In the genomic region with DNA sequence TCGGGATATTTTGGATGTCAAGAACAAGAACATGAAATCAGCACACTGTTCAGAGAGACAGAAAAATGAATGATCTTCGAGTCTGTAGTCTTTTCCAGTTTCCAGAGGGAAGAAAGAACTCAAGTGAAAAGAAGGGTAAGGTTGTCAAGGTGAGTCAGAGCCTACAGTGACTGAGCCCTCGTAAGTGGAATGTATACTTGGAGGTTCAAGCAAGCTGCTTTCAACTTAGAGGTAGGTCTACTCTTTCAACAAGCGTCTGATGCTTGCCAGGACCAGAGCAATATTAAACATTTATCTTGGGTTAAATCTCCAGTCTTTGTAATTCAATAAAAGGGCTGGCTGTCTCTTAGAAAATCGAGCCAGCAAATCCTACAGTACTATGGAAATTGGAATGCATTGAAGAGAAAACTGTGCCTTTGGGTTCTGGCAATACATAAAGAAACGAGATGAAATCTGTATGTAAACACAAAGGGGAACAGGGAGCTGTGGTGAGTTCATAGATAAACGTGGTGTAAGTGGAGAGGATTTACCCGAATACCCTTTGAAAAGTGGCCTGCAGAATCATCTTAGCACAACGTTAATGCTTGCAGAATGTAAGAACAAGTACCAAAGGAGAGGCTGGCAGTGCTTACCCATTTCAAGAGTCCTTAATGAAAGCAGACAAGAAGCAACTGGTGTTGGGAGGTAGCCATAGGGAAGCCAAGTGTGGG, we compare ENCODE assay signal across 17 mouse cellular contexts.
DNase-seq lines count a peak whose midpoint lies in the region; ATAC-seq and TF ChIP-seq lines count a peak whose summit lies in the region.
"Had no signal": no experiment of that assay in that cellular context is flagged by ENCODE, and none has a peak within 500 bp of the region (broad histone marks: within the 10 kb centered on the region; RNA-seq: fewer than 3 reads in every experiment).

No protein-coding gene starts in this region.

- WGBS in heart, adult 2 months: 51% methylated on average over 9 of the region's 9 CpGs
- WGBS in heart, embryonic 10.5 days: 58% methylated on average over 9 of the region's 9 CpGs
- WGBS in lung, embryonic 15.5 days: 28% methylated on average over 9 of the region's 9 CpGs
- 41% methylated on average over 9 of the region's 9 CpGs for WGBS in lung, adult 2 months
- 30% methylated on average over 9 of the region's 9 CpGs for WGBS in lung, postnatal 0 days

- no peak overlapping the region for H3K4me3 ChIP-seq in heart, adult 2 months
- no peak overlapping the region for H3K4me3 ChIP-seq in heart, embryonic 10.5 days
- no peak overlapping the region for H3K4me3 ChIP-seq in lung, embryonic 15.5 days
- H3K4me3 ChIP-seq in lung, adult 2 months (replicated peaks; ENCODE audit: extremely low read depth, low read depth, low read length): no peak overlapping the region
- no peak overlapping the region for H3K4me3 ChIP-seq in lung, postnatal 0 days (ENCODE audit: low read depth, low read length)
- H3K4me3 ChIP-seq: forebrain, embryonic 13.5 days; megakaryocyte, embryonic 14.5 days; neural tube, embryonic 13.5 days had no signal

- no peaks in the 10 kb centered on the region for H3K4me1 ChIP-seq in heart, adult 2 months (ENCODE audit: control insufficient read depth, insufficient read depth, low read length)
- no peaks in the 10 kb centered on the region for H3K4me1 ChIP-seq in heart, embryonic 10.5 days
- H3K4me1 ChIP-seq in lung, embryonic 15.5 days: peaks cover 13% of the 10 kb centered on the region
- H3K4me1 ChIP-seq in lung, adult 2 months (ENCODE audit: control insufficient read depth, insufficient read depth, low read length): peaks cover 3% of the 10 kb centered on the region; the same call in 1 of the 2 replicates
- peaks cover 5% of the 10 kb centered on the region; the same call in 1 of the 2 replicates for H3K4me1 ChIP-seq in lung, postnatal 0 days (ENCODE audit: insufficient read depth, low read depth, low read length)
- H3K4me1 ChIP-seq: megakaryocyte, embryonic 14.5 days; neural tube, embryonic 13.5 days had no signal

- intact Hi-C loops in heart, adult 2 months (cut with DNase I): no loop called here
- intact Hi-C loops in gastrocnemius, postnatal 14 days (cut with DNase I; ENCODE audit: low total_unique reads): no loop called here

- H3K4me2 ChIP-seq in lung, embryonic 15.5 days: no peak overlapping the region
- H3K4me2 ChIP-seq in lung, postnatal 0 days (replicated peaks; ENCODE audit: low read depth, low read length): no peak overlapping the region
- H3K4me2 ChIP-seq: forebrain, embryonic 13.5 days; neural tube, embryonic 13.5 days had no signal

- no peaks in the 10 kb centered on the region for H3K79me2 ChIP-seq in heart, adult 2 months (replicated peaks; ENCODE audit: control insufficient read depth, insufficient read depth, low read length)

- peak; percentile 70; the same call in 1 of the 2 replicates for ATAC-seq in lung, embryonic 15.5 days (ENCODE audit: borderline replicate concordance, extremely low read depth, low FRiP score, low TSS enrichment)
- ATAC-seq in lung, postnatal 0 days: peak; percentile 82
- ATAC-seq: forebrain, embryonic 13.5 days; inflammation-experienced regulatory T-cells, adult 6 months had no signal

- H3K9me3 ChIP-seq in heart, embryonic 10.5 days: no peaks in the 10 kb centered on the region
- H3K9me3 ChIP-seq in lung, embryonic 15.5 days: no peaks in the 10 kb centered on the region
- H3K9me3 ChIP-seq in lung, postnatal 0 days (ENCODE audit: low read length): no peaks in the 10 kb centered on the region
- H3K9me3 ChIP-seq: forebrain, embryonic 13.5 days; megakaryocyte, embryonic 14.5 days; neural tube, embryonic 13.5 days had no signal

- no peak for DNase-seq in heart, adult 2 months
- no peak for DNase-seq in heart, embryonic 10.5 days (ENCODE audit: low spot score)
- no peak for DNase-seq in lung, adult 2 months
- DNase-seq in lung, postnatal 0 days (ENCODE audit: low spot score): peak; percentile 71
- DNase-seq in yolk sac, embryonic 10.5 days (ENCODE audit: low spot score): peak; percentile 36
- DNase-seq in gastrocnemius, postnatal 14 days: no peak
- no peak for DNase-seq in spleen, postnatal 4 days (ENCODE audit: low spot score in 2 of 2)
- DNase-seq: cerebellum, adult 11 months; cerebellum, postnatal 25 days; kidney, postnatal 10 days; thymus, postnatal 4 days had no signal

- H3K36me3 ChIP-seq in heart, adult 2 months (ENCODE audit: control insufficient read depth, insufficient read depth, low read length): no peaks in the 10 kb centered on the region
- no peaks in the 10 kb centered on the region for H3K36me3 ChIP-seq in heart, embryonic 10.5 days
- H3K36me3 ChIP-seq in lung, embryonic 15.5 days: no peaks in the 10 kb centered on the region
- H3K36me3 ChIP-seq in lung, postnatal 0 days (ENCODE audit: insufficient read depth, low read length): no peaks in the 10 kb centered on the region
- H3K36me3 ChIP-seq: neural tube, embryonic 13.5 days had no signal

- no peak overlapping the region for H3K9ac ChIP-seq in heart, adult 2 months (ENCODE audit: low read depth, low read length)
- H3K9ac ChIP-seq in lung, embryonic 15.5 days: no peak overlapping the region
- no peak overlapping the region for H3K9ac ChIP-seq in lung, postnatal 0 days (replicated peaks; ENCODE audit: low read depth)
- H3K9ac ChIP-seq: forebrain, embryonic 13.5 days; liver, embryonic 14.5 days; neural tube, embryonic 13.5 days had no signal

- TF ChIP-seq CTCF in heart, adult 2 months (IDR thresholded peaks at IDR 0.05): no peak
- TF ChIP-seq CTCF in lung, adult 2 months (IDR thresholded peaks at IDR 0.05; ENCODE audit: insufficient read depth, low read length): no peak
- no peak for TF ChIP-seq CTCF in lung, postnatal 0 days (IDR thresholded peaks at IDR 0.05)

- peak overlapping the region; percentile 37 for H3K27ac ChIP-seq in heart, adult 2 months
- no peak overlapping the region for H3K27ac ChIP-seq in heart, embryonic 10.5 days
- H3K27ac ChIP-seq in lung, embryonic 15.5 days: peak overlapping the region; percentile 67
- no peak overlapping the region for H3K27ac ChIP-seq in lung, postnatal 0 days (ENCODE audit: low read length)
- H3K27ac ChIP-seq: forebrain, embryonic 13.5 days; liver, embryonic 14.5 days; neural tube, embryonic 13.5 days had no signal

- no peaks in the 10 kb centered on the region for H3K27me3 ChIP-seq in heart, adult 2 months (ENCODE audit: control insufficient read depth, insufficient read depth, low read length)
- H3K27me3 ChIP-seq in heart, embryonic 10.5 days (ENCODE audit: insufficient read depth, poor library complexity, severe bottlenecking): no peaks in the 10 kb centered on the region
- no peaks in the 10 kb centered on the region for H3K27me3 ChIP-seq in lung, embryonic 15.5 days
- H3K27me3 ChIP-seq in lung, postnatal 0 days (replicated peaks; ENCODE audit: insufficient read depth, low read length): no peaks in the 10 kb centered on the region
- H3K27me3 ChIP-seq: forebrain, embryonic 13.5 days; megakaryocyte, embryonic 14.5 days; neural tube, embryonic 13.5 days had no signal

- no peak for TF ChIP-seq POLR2A in heart, adult 2 months (IDR thresholded peaks at IDR 0.05; ENCODE audit: insufficient read depth, low read depth, low read length)
- no peak for TF ChIP-seq POLR2A in lung, adult 2 months (IDR thresholded peaks at IDR 0.05; ENCODE audit: borderline replicate concordance, extremely low read depth, low read depth, low read length)

- TF ChIP-seq EP300 in heart, adult 2 months (IDR thresholded peaks at IDR 0.05; ENCODE audit: insufficient read depth, low read depth, low read length): no peak
- no peak; the same call in 1 of the 2 replicates for TF ChIP-seq EP300 in lung, postnatal 0 days (IDR thresholded peaks at IDR 0.05)

Comparison
In these comparisons a context has a peak if more than half of its experiments do, and no peak if none do; other contexts are left out.
1. DNase-seq: peak in lung, postnatal 0 days (single experiment) and yolk sac, embryonic 10.5 days (single experiment); none in heart, adult 2 months (0 of 2), heart, embryonic 10.5 days (single experiment), lung, adult 2 months (single experiment), gastrocnemius, postnatal 14 days (single experiment) and spleen, postnatal 4 days (0 of 2).
2. H3K27ac ChIP-seq: peak in heart, adult 2 months (single experiment) and lung, embryonic 15.5 days (single experiment); none in heart, embryonic 10.5 days (single experiment) and lung, postnatal 0 days (single experiment).